Mouse (Mus musculus) megakaryocyte, embryonic 14.5 days (primary cell): ENCODE results near the gene Smarcad1. TPM values are rescaled to one million over a fixed set of nuclear protein-coding genes. Genes with fewer than 3 reads are reported as not detected.
"Not testable (repeated sequence)": the region's sequence is repeated elsewhere in the genome, so short reads cannot be mapped to it uniquely, and the experiment has no call there.

ENCODE experiments used
- H3K27me3 ChIP-seq: replicated peaks from 2 replicates; pipeline ENCODE3; 2012; ENCODE audit warnings: inconsistent platforms
- H3K36me3 ChIP-seq: replicated peaks from 2 replicates; pipeline ENCODE3; 2012; ENCODE audit warnings: low read length, inconsistent platforms, mixed read lengths
- H3K4me1 ChIP-seq: 2 replicates; pipeline ENCODE4 v1.6.1; 2012; ENCODE audit warnings: inconsistent platforms
- H3K4me3 ChIP-seq: replicated peaks from 2 replicates; pipeline ENCODE3; 2012; ENCODE audit warnings: moderate library complexity, mild to moderate bottlenecking, inconsistent platforms
- H3K9me3 ChIP-seq: 2 replicates; pipeline ENCODE4 v1.6.1; 2012; ENCODE audit warnings: inconsistent platforms
- FLI1 ChIP-seq: IDR thresholded peaks from 2 replicates; pipeline ENCODE4 v1.6.1; 2012; ENCODE audit warnings: low read length, inconsistent platforms, mixed read lengths
- GATA1 ChIP-seq: IDR thresholded peaks from 3 replicates; pipeline ENCODE4 v1.6.1; 2012; ENCODE audit warnings: mixed read lengths, low read length, inconsistent platforms, borderline replicate concordance
- polyA plus RNA-seq: library from polyadenylated mRNA; stranded (reverse); fragments of >175 nt; gene quantifications from 2 replicates; pipeline ENCODE4 v1.2.3, GENCODE M21; 2012; ENCODE audit warnings: low replicate concordance; ENCODE audit not compliant: insufficient read depth

Smarcad1 gene
- polyA plus RNA-seq, 1 experiment, result 8.5 TPM

- Histone ChIP-seq H3K4me3 (no peak overlapping the region), H3K36me3 (no peaks in the 10 kb centered on the region), H3K27me3 (no peaks in the 10 kb centered on the region), H3K9me3 (no peaks in the 10 kb centered on the region), H3K4me1 (no peaks in the 10 kb centered on the region)
- TF ChIP-seq GATA1, result no peak
- TF ChIP-seq FLI1, result no peak
Observed at GRCm38 (mm10) chr6:65021883-65022282, 20.5 kb upstream of the Smarcad1 start.

- TF ChIP-seq GATA1 (no peak), FLI1 (no peak)
- H3K4me1 ChIP-seq, result no peaks in the 10 kb centered on the region
Observed at GRCm38 (mm10) chr6:65023053-65023452, 19.3 kb upstream of the Smarcad1 start.

GRCm38 (mm10) chr6:65024668-65025067 lies 17.7 kb upstream of the Smarcad1 start:
- Histone ChIP-seq H3K27me3 (no peaks in the 10 kb centered on the region), H3K9me3 (no peaks in the 10 kb centered on the region), H3K4me1 (no peaks in the 10 kb centered on the region), H3K36me3 (no peaks in the 10 kb centered on the region), H3K4me3 (no peak overlapping the region)
- TF ChIP-seq FLI1 (no peak), GATA1 (no peak)

More at GRCm38 (mm10) chr6:65023053-65023452, 19.3 kb upstream of the Smarcad1 start:
- Histone ChIP-seq H3K4me3 (no peak overlapping the region), H3K27me3 (no peaks in the 10 kb centered on the region), H3K9me3 (no peaks in the 10 kb centered on the region), H3K36me3 (no peaks in the 10 kb centered on the region)

- Histone ChIP-seq H3K9me3 (no peaks in the 10 kb centered on the region), H3K36me3 (no peaks in the 10 kb centered on the region), H3K4me3 (no peak overlapping the region), H3K4me1 (no peaks in the 10 kb centered on the region), H3K27me3 (no peaks in the 10 kb centered on the region)
- TF ChIP-seq GATA1 (no peak), FLI1 (no peak)
Observed at GRCm38 (mm10) chr6:65025130-65025529, 17.3 kb upstream of the Smarcad1 start.

- no peak for TF ChIP-seq FLI1
- Histone ChIP-seq H3K9me3 (peaks cover 8% of the 10 kb centered on the region), H3K4me3 (no peak overlapping the region), H3K27me3 (no peaks in the 10 kb centered on the region), H3K4me1 (no peaks in the 10 kb centered on the region), H3K36me3 (no peaks in the 10 kb centered on the region)
Observed at GRCm38 (mm10) chr6:65034661-65035060, 7.7 kb upstream of the Smarcad1 start.

GRCm38 (mm10) chr6:65035469-65035868 lies 6.9 kb upstream of the Smarcad1 start:
- Histone ChIP-seq H3K27me3 (no peaks in the 10 kb centered on the region), H3K4me3 (no peak overlapping the region), H3K36me3 (no peaks in the 10 kb centered on the region), H3K4me1 (no peaks in the 10 kb centered on the region), H3K9me3 (peaks cover 8% of the 10 kb centered on the region)
- no peak for TF ChIP-seq GATA1
- no peak for TF ChIP-seq FLI1

- H3K9me3 ChIP-seq, result no peaks in the 10 kb centered on the region
- H3K36me3 ChIP-seq, result peaks cover 30% of the 10 kb centered on the region
- no peaks in the 10 kb centered on the region for H3K27me3 ChIP-seq
- H3K4me3 ChIP-seq, result peak overlapping the region; percentile 96
- peaks cover 17% of the 10 kb centered on the region for H3K4me1 ChIP-seq
- TF ChIP-seq FLI1 (no peak), GATA1 (no peak)
Observed at GRCm38 (mm10) chr6:65041932-65042331, 451 bp upstream of the Smarcad1 start.

- Histone ChIP-seq H3K36me3 (peaks cover 39% of the 10 kb centered on the region), H3K4me1 (peaks cover 17% of the 10 kb centered on the region), H3K9me3 (no peaks in the 10 kb centered on the region), H3K4me3 (peak overlapping the region; percentile 96), H3K27me3 (no peaks in the 10 kb centered on the region)
- TF ChIP-seq GATA1, result no peak
- no peak for TF ChIP-seq FLI1
Observed at GRCm38 (mm10) chr6:65043241-65043640, 858 bp downstream of the Smarcad1 start.

- no peak for TF ChIP-seq GATA1
- no peak for TF ChIP-seq FLI1
- Histone ChIP-seq H3K36me3 (peaks cover 88% of the 10 kb centered on the region), H3K27me3 (no peaks in the 10 kb centered on the region), H3K9me3 (no peaks in the 10 kb centered on the region), H3K4me1 (peaks cover 2% of the 10 kb centered on the region), H3K4me3 (no peak overlapping the region)
Observed at GRCm38 (mm10) chr6:65049100-65049499, 6.7 kb downstream of the Smarcad1 start.

- peaks cover 94% of the 10 kb centered on the region for H3K36me3 ChIP-seq
- no peaks in the 10 kb centered on the region for H3K9me3 ChIP-seq
- no peak for TF ChIP-seq FLI1
- no peak for TF ChIP-seq GATA1
- no peaks in the 10 kb centered on the region for H3K27me3 ChIP-seq
- no peak overlapping the region for H3K4me3 ChIP-seq
- no peaks in the 10 kb centered on the region; the same call in 1 of the 2 replicates for H3K4me1 ChIP-seq
Observed at GRCm38 (mm10) chr6:65056620-65057019, 14.2 kb downstream of the Smarcad1 start.

GRCm38 (mm10) chr6:65057137-65057536 lies 14.8 kb downstream of the Smarcad1 start:
- not testable (repeated sequence) for H3K4me3 ChIP-seq, H3K9me3 ChIP-seq, H3K27me3 ChIP-seq, H3K4me1 ChIP-seq
- peaks cover 94% of the 10 kb centered on the region for H3K36me3 ChIP-seq

- H3K4me3 ChIP-seq, result no peak overlapping the region
- H3K9me3 ChIP-seq, result no peaks in the 10 kb centered on the region
- TF ChIP-seq GATA1 (no peak), FLI1 (no peak)
- peaks cover 91% of the 10 kb centered on the region for H3K36me3 ChIP-seq
- peaks cover 4% of the 10 kb centered on the region for H3K4me1 ChIP-seq
- no peaks in the 10 kb centered on the region for H3K27me3 ChIP-seq
Observed at GRCm38 (mm10) chr6:65061049-65061448, 18.7 kb downstream of the Smarcad1 start.
